In the genomic region with DNA sequence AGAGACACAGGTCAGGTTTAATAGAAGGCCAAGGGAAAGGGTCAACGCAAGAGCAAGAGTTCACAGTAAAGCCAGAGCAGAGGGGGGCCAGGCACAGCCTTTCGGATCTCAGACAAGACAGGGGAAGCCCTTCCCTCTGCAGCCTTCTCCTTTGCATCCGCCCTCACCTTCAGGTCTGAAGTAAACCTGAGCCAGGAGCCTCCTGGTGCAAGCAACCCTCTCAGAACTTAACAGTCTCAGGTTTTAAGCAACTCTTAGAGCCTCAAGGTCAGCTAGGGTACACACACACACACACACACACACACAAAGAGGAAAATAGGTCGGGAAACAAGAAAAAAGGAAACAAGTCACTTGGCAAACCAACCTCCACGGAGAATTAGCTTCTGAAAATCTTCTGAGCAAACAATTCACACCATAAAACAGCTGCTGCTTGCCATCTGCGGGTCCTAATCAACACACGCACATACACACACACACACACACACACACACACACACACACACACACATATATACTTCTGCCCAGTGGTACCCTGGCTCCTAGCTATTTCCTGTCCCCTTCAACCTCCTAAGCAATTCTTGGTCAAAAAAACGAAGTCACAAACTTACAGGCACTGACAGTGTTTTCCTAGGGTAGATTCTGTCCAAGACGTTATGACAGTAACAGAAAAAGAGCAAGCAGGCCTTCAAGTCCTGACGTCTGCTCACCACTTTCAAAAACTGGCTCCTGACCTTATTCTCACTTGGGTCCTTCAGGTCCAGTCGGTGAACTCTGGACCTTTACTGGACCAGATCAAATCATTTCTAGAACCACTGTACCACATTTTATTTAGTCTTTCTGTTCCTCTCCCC, we compare ENCODE assay signal across 8 mouse cellular contexts.
DNase-seq lines count a peak whose midpoint lies in the region; ATAC-seq and TF ChIP-seq lines count a peak whose summit lies in the region.

No protein-coding gene starts in this region.

- no peak for TF ChIP-seq POLR2A in kidney, adult 2 months (IDR thresholded peaks at IDR 0.05; ENCODE audit: low read depth, low read length)

- H3K9me3 ChIP-seq in midbrain, embryonic 13.5 days = no peaks in the 10 kb centered on the region

- H3K36me3 ChIP-seq in kidney, adult 2 months (ENCODE audit: control insufficient read depth, insufficient read depth, low read length) = no peaks in the 10 kb centered on the region
- H3K36me3 ChIP-seq in midbrain, embryonic 13.5 days = no peaks in the 10 kb centered on the region

- H3K9ac ChIP-seq in midbrain, embryonic 13.5 days (replicated peaks) = no peak overlapping the region

- peak overlapping the region; percentile 52 for H3K4me2 ChIP-seq in midbrain, embryonic 13.5 days (replicated peaks)

- peak overlapping the region; percentile 12 for H3K27ac ChIP-seq in kidney, adult 2 months (ENCODE audit: insufficient read depth, low read depth, low read length)
- H3K27ac ChIP-seq in midbrain, embryonic 13.5 days = peak overlapping the region; percentile 71; the same call in 1 of the 2 replicates

- no peak for TF ChIP-seq CTCF in kidney, adult 2 months (conservative IDR thresholded peaks at IDR 0.05; ENCODE audit: insufficient read depth, insufficient read length, low read depth, low read length)

- ATAC-seq in activated CD4-positive, CD25-positive, alpha-beta regulatory T cell, adult 4 months = peak; percentile 44
- no peak for ATAC-seq in midbrain, embryonic 13.5 days

- peak overlapping the region; percentile 22 for H3K4me3 ChIP-seq in kidney, adult 2 months (ENCODE audit: insufficient read depth, low read depth, low read length)
- H3K4me3 ChIP-seq in midbrain, embryonic 13.5 days (replicated peaks) = no peak overlapping the region

- H3K27me3 ChIP-seq in kidney, adult 2 months (replicated peaks; ENCODE audit: control insufficient read depth, insufficient read depth, low read length) = no peaks in the 10 kb centered on the region
- H3K27me3 ChIP-seq in midbrain, embryonic 13.5 days = no peaks in the 10 kb centered on the region

- 27% methylated on average over 11 of the region's 11 CpGs for WGBS in kidney, adult 2 months
- 24% methylated on average over 11 of the region's 11 CpGs for WGBS in midbrain, embryonic 13.5 days

- peak; percentile 24 to 28 for DNase-seq in B cell, adult 2 months
- DNase-seq in heart, adult 8-10 months (ENCODE audit: low spot score) = peak; percentile 28
- peak; percentile 79 for DNase-seq in kidney, adult 2 months
- DNase-seq in yolk sac, embryonic 10.5 days (ENCODE audit: low spot score) = peak; percentile 23
- no peak for DNase-seq in left cerebral cortex, adult 11 months (ENCODE audit: low spot score)
- no peak for DNase-seq in adrenal gland, postnatal 14 days

- H3K4me1 ChIP-seq in kidney, adult 2 months (ENCODE audit: control insufficient read depth, insufficient read depth, low read length) = peaks cover 3% of the 10 kb centered on the region; the same call in 1 of the 2 replicates
- H3K4me1 ChIP-seq in midbrain, embryonic 13.5 days (replicated peaks) = peaks cover 50% of the 10 kb centered on the region

Comparison
In these comparisons a context has a peak if more than half of its experiments do, and no peak if none do; other contexts are left out.
1. DNase-seq: peak in B cell, adult 2 months (2 of 2), heart, adult 8-10 months (single experiment), kidney, adult 2 months (single experiment) and yolk sac, embryonic 10.5 days (single experiment); none in left cerebral cortex, adult 11 months (single experiment) and adrenal gland, postnatal 14 days (single experiment).